Mouse (Mus musculus) hindbrain, embryonic 12.5 days (tissue): Measurements from ENCODE around the gene Klhl23. TPM values are rescaled to one million over a fixed set of nuclear protein-coding genes. Genes with fewer than 3 reads are reported as not detected.
A peak's percentile ranks its signal among the peaks of the same experiment; 100 is the strongest.

Source experiments
- ATAC-seq: fragments of 200-750 bp; cut with Nextera tagmentation; 2 replicates; pipeline ENCODE4 v1.8.0; 2017; ENCODE audit warnings: moderate TSS enrichment; ENCODE audit not compliant: low FRiP score
- H3K27ac ChIP-seq: fragments of 300-500 bp; sonication (generic); 2 replicates; pipeline ENCODE4 v1.5.1; 2016; ENCODE audit warnings: mild to moderate bottlenecking
- H3K27me3 ChIP-seq: fragments of 300-500 bp; sonication (generic); 2 replicates; pipeline ENCODE4 v1.6.1; 2016; ENCODE audit warnings: mild to moderate bottlenecking
- H3K36me3 ChIP-seq: fragments of 300-500 bp; sonication (generic); 2 replicates; pipeline ENCODE4 v1.6.1; 2016; ENCODE audit warnings: mild to moderate bottlenecking
- H3K4me1 ChIP-seq: fragments of 300-500 bp; sonication (generic); 2 replicates; pipeline ENCODE4 v1.6.1; 2016
- H3K4me2 ChIP-seq: fragments of 300-500 bp; sonication (generic); replicated peaks from 2 replicates; pipeline ENCODE4 v1.6.1; 2016; ENCODE audit warnings: mild to moderate bottlenecking
- H3K4me3 ChIP-seq: fragments of 300-500 bp; sonication (generic); 2 replicates; pipeline ENCODE4 v1.5.1; 2016; ENCODE audit warnings: mild to moderate bottlenecking
- H3K9ac ChIP-seq: fragments of 300-500 bp; sonication (generic); 2 replicates; pipeline ENCODE4 v1.6.1; 2016; ENCODE audit warnings: mild to moderate bottlenecking, moderate library complexity
- H3K9me3 ChIP-seq: fragments of 300-500 bp; sonication (generic); replicated peaks from 2 replicates; pipeline ENCODE4 v1.6.1; 2016; ENCODE audit warnings: mild to moderate bottlenecking
- WGBS: fragments of 180-500 bp; shearing (Covaris S2); methylation state at CpG from one replicate; pipeline ENCODE4 v1.1.7; 2016; 5-methylcytosine and 5-hydroxymethylcytosine counted together
- polyA plus RNA-seq: library from polyadenylated mRNA; unstranded; fragments of >200 nt; fragmentation: Nextera tagmentation; extraction: Ambion mirVana; gene quantifications from 2 replicates; pipeline ENCODE4 v1.2.1, GENCODE M21; 2016

Klhl23 gene
- polyA plus RNA-seq, 1 experiment from 2014 or later = 46.4 TPM

GRCm38 (mm10) chr2:69885050-69885449 lies 63.3 kb downstream of the Klhl23 start:
- Histone ChIP-seq H3K4me3 (peak overlapping the region; percentile 61), H3K4me1 (0 out of 2 replicates have a peak, but pooled peaks cover 4% of the 10 kb centered on the region), H3K4me2 (peak overlapping the region; percentile 72), H3K9ac (peak overlapping the region; percentile 79), H3K27ac (peak overlapping the region; percentile 55; the same call in 1 of the 2 replicates), H3K27me3 (no peaks in the 10 kb centered on the region), H3K36me3 (no peaks in the 10 kb centered on the region), H3K9me3 (no peaks in the 10 kb centered on the region)
- 12% methylated on average over 12 of the region's 12 CpGs for WGBS
- ATAC-seq = peak; percentile 22; the same call in 1 of the 2 replicates

DNA sequence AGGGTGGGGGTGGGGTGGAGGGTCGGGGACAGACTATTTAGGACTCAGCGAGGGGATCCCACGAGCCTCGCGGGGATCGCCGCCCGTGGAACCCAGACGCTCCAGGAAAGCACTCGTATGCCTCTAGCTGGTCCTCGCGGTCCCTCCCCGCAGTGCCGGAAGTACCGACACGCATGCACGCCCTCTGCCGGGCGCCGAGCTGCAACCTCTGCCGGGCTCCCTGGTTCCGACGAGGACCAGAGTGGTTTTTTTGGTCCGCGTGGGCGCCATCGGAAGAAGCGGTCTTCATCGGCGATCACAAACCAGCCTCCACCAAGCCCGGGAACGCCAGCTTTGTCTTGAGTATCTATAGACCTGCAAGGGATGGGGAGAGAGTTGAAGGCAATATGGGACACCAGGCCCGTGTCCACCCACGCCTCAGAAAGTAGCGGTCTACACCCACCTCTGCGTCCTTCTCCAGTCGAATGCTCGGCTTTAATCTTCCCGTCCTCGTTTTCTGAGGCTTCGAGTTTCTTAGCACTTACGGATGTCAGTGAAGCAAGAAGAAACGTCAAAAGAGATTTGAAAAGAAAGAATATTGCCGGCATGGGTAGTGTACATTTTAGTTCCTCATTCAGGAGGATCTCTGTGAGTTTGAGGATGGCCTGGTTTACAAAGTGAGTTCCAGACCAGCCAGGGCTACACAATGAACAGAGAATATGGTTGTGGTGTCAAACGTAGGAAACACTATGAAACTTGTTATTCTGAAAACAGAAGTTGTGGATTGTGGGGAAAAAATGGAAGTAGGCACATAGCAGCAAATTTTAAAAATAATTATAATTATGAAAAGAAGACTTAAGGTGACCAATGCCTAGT lies 63.9 kb downstream of the Klhl23 start, which contains the start of gene Mettl5:
Mettl5 (minus strand) TSS at position 165 of the 855 bp plus-strand sequence.
- peak within 1 kb of the TSS; percentile 61 for H3K4me3 ChIP-seq
- H3K9ac ChIP-seq = peak within 1 kb of the TSS; percentile 79
- H3K4me2 ChIP-seq = peak within 1 kb of the TSS; percentile 72
- H3K27ac ChIP-seq = peak within 1 kb of the TSS; percentile 55
- H3K36me3 ChIP-seq = no peaks in the 10 kb centered on the region
- H3K4me1 ChIP-seq = 0 out of 2 replicates have a peak, but pooled peaks cover 4% of the 10 kb centered on the region
- no peaks in the 10 kb centered on the region for H3K27me3 ChIP-seq
- no peaks in the 10 kb centered on the region for H3K9me3 ChIP-seq
- WGBS = 2% methylated on average over 45 of the region's 45 CpGs
- peak; percentile 91 for ATAC-seq

Other genes starting within 250 kb of the Klhl23 start
- 2.6 and 3.2 TPM in 2 replicates for gene Lrp2, start 235.9 kb upstream of the Klhl23 start, polyA plus RNA-seq
- 19.6 and 26.3 TPM in 2 replicates for gene Bbs5, start 174.8 kb upstream of the Klhl23 start, polyA plus RNA-seq
- 1.5 and 4.2 TPM in 2 replicates for gene Klhl41, start 151.8 kb upstream of the Klhl23 start, polyA plus RNA-seq
- 15.6 and 16.1 TPM in 2 replicates for gene Fastkd1, start 108.4 kb upstream of the Klhl23 start, polyA plus RNA-seq
- gene Ppig, start 99.4 kb upstream of the Klhl23 start, polyA plus RNA-seq = 140 and 174 TPM in 2 replicates
- 4.1 and 5.1 TPM in 2 replicates for gene Ccdc173, start 32.4 kb upstream of the Klhl23 start, polyA plus RNA-seq
- 37.0 and 37.9 TPM in 2 replicates for gene Phospho2, start 32.3 kb upstream of the Klhl23 start, polyA plus RNA-seq
- gene Ssb, start 39.6 kb downstream of the Klhl23 start, polyA plus RNA-seq = 361 and 378 TPM in 2 replicates
- 34.6 and 35.3 TPM in 2 replicates for gene Mettl5, start 63.7 kb downstream of the Klhl23 start, polyA plus RNA-seq
- gene Ubr3, start 75.3 kb downstream of the Klhl23 start, polyA plus RNA-seq = 21.4 and 22.4 TPM in 2 replicates
- gene Myo3b, start 217.2 kb downstream of the Klhl23 start, polyA plus RNA-seq = 0.05 and 0.12 TPM in 2 replicates